Comparison of ENCODE assay signal across 19 mouse cellular contexts in the genomic region with DNA sequence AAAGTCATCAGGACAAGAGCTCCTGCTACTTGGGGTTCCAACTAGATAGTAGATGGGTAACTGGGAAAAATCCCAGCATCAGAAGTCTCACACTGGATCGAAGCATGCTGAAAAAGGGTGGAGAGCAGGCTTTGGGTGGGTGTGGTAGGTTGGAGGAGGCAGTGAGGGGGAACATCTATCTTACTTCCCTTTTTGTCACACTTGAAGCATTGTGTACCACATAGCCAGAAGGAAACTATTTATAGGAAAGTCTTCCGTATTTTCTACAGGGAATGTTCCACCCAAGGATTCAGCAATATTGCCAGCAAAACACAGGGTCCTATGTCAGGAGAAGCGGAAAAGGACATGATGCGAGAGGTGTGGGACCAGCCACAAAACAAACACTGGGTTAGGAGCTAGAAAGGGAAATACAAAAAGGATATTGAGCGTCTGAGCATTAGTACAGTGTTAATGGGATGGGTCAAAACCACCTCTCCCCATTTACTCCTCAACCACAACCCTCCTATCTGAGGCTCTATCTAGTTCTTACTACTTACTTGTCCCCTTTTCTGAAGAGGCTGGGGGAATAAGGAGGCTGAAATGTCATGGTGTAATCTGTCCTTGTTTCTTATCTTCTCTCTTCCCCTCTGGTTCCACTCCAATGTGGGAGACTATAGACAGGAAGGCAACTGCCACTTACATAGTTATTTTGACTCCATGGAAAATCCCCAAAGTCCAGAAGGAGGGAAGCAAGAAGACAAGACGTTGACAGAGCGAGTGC. TPM values are rescaled to one million over a fixed set of nuclear protein-coding genes. Genes with fewer than 3 reads are reported as not detected.
A peak's percentile ranks its signal among the peaks of the same experiment; 100 is the strongest.
DNase-seq lines count a peak whose midpoint lies in the region; ATAC-seq and TF ChIP-seq lines count a peak whose summit lies in the region.
"Had no signal": no experiment of that assay in that cellular context is flagged by ENCODE, and none has a peak within 500 bp of the region (broad histone marks: within the 10 kb centered on the region; RNA-seq: fewer than 3 reads in every experiment).

No protein-coding gene starts in this region.

- no peak for TF ChIP-seq CTCF in heart, postnatal 0 days (IDR thresholded peaks at IDR 0.05; ENCODE audit: low read depth)
- TF ChIP-seq CTCF in midbrain, postnatal 0 days (IDR thresholded peaks at IDR 0.05), result no peak

- H3K4me1 ChIP-seq in heart, postnatal 0 days (ENCODE audit: control insufficient read depth, insufficient read depth), result 0 out of 2 replicates have a peak, but pooled peaks cover 4% of the 10 kb centered on the region
- H3K4me1 ChIP-seq in heart, embryonic 10.5 days, result no peaks in the 10 kb centered on the region; the same call in 1 of the 2 replicates
- H3K4me1 ChIP-seq in midbrain, postnatal 0 days (ENCODE audit: insufficient read depth, low read length), result no peaks in the 10 kb centered on the region
- H3K4me1 ChIP-seq: embryonic facial prominence, embryonic 15.5 days; hindbrain, embryonic 12.5 days; intestine, embryonic 15.5 days; midbrain, embryonic 12.5 days had no signal

- no peak for TF ChIP-seq EP300 in heart, postnatal 0 days (IDR thresholded peaks at IDR 0.05; ENCODE audit: low read depth)

- no peaks in the 10 kb centered on the region for H3K36me3 ChIP-seq in heart, postnatal 0 days (replicated peaks; ENCODE audit: control insufficient read depth, insufficient read depth, low read length)
- no peaks in the 10 kb centered on the region for H3K36me3 ChIP-seq in heart, embryonic 10.5 days
- H3K36me3 ChIP-seq in midbrain, postnatal 0 days (ENCODE audit: insufficient read depth, low read length), result no peaks in the 10 kb centered on the region
- H3K36me3 ChIP-seq: embryonic facial prominence, embryonic 15.5 days; hindbrain, embryonic 12.5 days; intestine, embryonic 15.5 days; limb, embryonic 10.5 days; liver, embryonic 12.5 days; midbrain, embryonic 12.5 days had no signal

- DNase-seq in frontal cortex, postnatal 36 days (ENCODE audit: low spot score in 2 of 2), result no peak
- no peak for DNase-seq in heart, postnatal 0 days (ENCODE audit: low spot score)
- no peak for DNase-seq in heart, embryonic 10.5 days (ENCODE audit: low spot score)
- peak; percentile 19 for DNase-seq in A20 (ENCODE audit: low read depth, low spot score)
- DNase-seq in midbrain, postnatal 0 days (ENCODE audit: low spot score), result no peak
- no peak for DNase-seq in layer of hippocampus, adult 9-10 months (ENCODE audit: low spot score)
- DNase-seq: adrenal gland, postnatal 14 days; cerebellum, adult 9-11 months; embryo, embryonic 11 days; right cerebral cortex, postnatal 25 days; thymus, postnatal 4 days had no signal

- H3K27me3 ChIP-seq in heart, postnatal 0 days (ENCODE audit: control insufficient read depth, insufficient read depth, low read length), result no peaks in the 10 kb centered on the region
- peaks cover 29% of the 10 kb centered on the region; the same call in 1 of the 2 replicates for H3K27me3 ChIP-seq in heart, embryonic 10.5 days (ENCODE audit: insufficient read depth, poor library complexity, severe bottlenecking)
- H3K27me3 ChIP-seq in midbrain, postnatal 0 days (ENCODE audit: insufficient read depth, low read length), result peaks cover 16% of the 10 kb centered on the region; the same call in 1 of the 2 replicates

- no peak overlapping the region for H3K4me3 ChIP-seq in heart, postnatal 0 days (ENCODE audit: low read depth, low read length)
- H3K4me3 ChIP-seq in heart, embryonic 10.5 days, result no peak overlapping the region
- no peak overlapping the region for H3K4me3 ChIP-seq in midbrain, postnatal 0 days (ENCODE audit: low read depth, low read length)
- H3K4me3 ChIP-seq: embryonic facial prominence, embryonic 15.5 days; hindbrain, embryonic 12.5 days; intestine, embryonic 15.5 days; limb, embryonic 10.5 days; liver, embryonic 12.5 days; midbrain, embryonic 12.5 days had no signal

- peak overlapping the region; percentile 55 for H3K27ac ChIP-seq in heart, postnatal 0 days (ENCODE audit: low read depth)
- no peak overlapping the region; the same call in 1 of the 2 replicates for H3K27ac ChIP-seq in heart, embryonic 10.5 days
- no peak overlapping the region for H3K27ac ChIP-seq in midbrain, postnatal 0 days (ENCODE audit: low read depth, low read length)
- H3K27ac ChIP-seq: embryonic facial prominence, embryonic 15.5 days; hindbrain, embryonic 12.5 days; intestine, embryonic 15.5 days; limb, embryonic 10.5 days; liver, embryonic 12.5 days; midbrain, embryonic 12.5 days had no signal

- 55% methylated on average over 7 of the region's 7 CpGs for WGBS in heart, postnatal 0 days
- 61% methylated on average over 7 of the region's 7 CpGs for WGBS in heart, embryonic 10.5 days
- 83% methylated on average over 7 of the region's 7 CpGs for WGBS in midbrain, postnatal 0 days

- H3K4me2 ChIP-seq in heart, postnatal 0 days (ENCODE audit: low read depth, low read length), result no peak overlapping the region
- no peak overlapping the region for H3K4me2 ChIP-seq in midbrain, postnatal 0 days (ENCODE audit: low read depth, low read length, poor library complexity, severe bottlenecking)
- H3K4me2 ChIP-seq: embryonic facial prominence, embryonic 15.5 days; hindbrain, embryonic 12.5 days; intestine, embryonic 15.5 days; liver, embryonic 12.5 days; midbrain, embryonic 12.5 days had no signal

- H3K9ac ChIP-seq in heart, postnatal 0 days (replicated peaks; ENCODE audit: low read depth, low read length), result no peak overlapping the region
- no peak overlapping the region for H3K9ac ChIP-seq in midbrain, postnatal 0 days (replicated peaks; ENCODE audit: low read length, poor library complexity, severe bottlenecking)
- H3K9ac ChIP-seq: embryonic facial prominence, embryonic 15.5 days; hindbrain, embryonic 12.5 days; intestine, embryonic 15.5 days; liver, embryonic 12.5 days; midbrain, embryonic 12.5 days had no signal

- no peaks in the 10 kb centered on the region for H3K9me3 ChIP-seq in heart, postnatal 0 days (replicated peaks; ENCODE audit: control insufficient read depth, low read length)
- no peaks in the 10 kb centered on the region for H3K9me3 ChIP-seq in heart, embryonic 10.5 days
- no peaks in the 10 kb centered on the region for H3K9me3 ChIP-seq in midbrain, postnatal 0 days (ENCODE audit: low read length)
- H3K9me3 ChIP-seq: embryonic facial prominence, embryonic 15.5 days; hindbrain, embryonic 12.5 days; intestine, embryonic 15.5 days; limb, embryonic 10.5 days; liver, embryonic 12.5 days; midbrain, embryonic 12.5 days had no signal

- ATAC-seq in frontal cortex, adult (ENCODE audit: low TSS enrichment), result peak; percentile 56
- peak; percentile 43 for ATAC-seq in heart, postnatal 0 days (ENCODE audit: insufficient read depth, low read depth)
- peak; percentile 40 for ATAC-seq in common myeloid progenitor, adult 5-6 weeks (replicated peaks; ENCODE audit: low read depth, poor library complexity, severe bottlenecking)
- no peak for ATAC-seq in midbrain, postnatal 0 days (ENCODE audit: low FRiP score)
- ATAC-seq: intestine, embryonic 15.5 days; liver, embryonic 12.5 days had no signal

RNA-seq across cellular contexts. Expression of gene Tsc22d3, which starts 52.6 kb away (rescaled TPM):
- 187 and 240 TPM in 2 replicates for total RNA-seq in heart, postnatal 0 days (2014; rRNA removed; ENCODE audit: low replicate concordance)
- 165 and 172 TPM in 2 replicates for polyA plus RNA-seq in heart, postnatal 0 days (2015; fragmentation: Nextera tagmentation; extraction: Ambion mirVana)
- polyA plus RNA-seq in heart, embryonic 10.5 days (2016; fragmentation: Nextera tagmentation; extraction: Ambion mirVana), result 139 and 202 TPM in 2 replicates
- total RNA-seq in common myeloid progenitor, adult 5-6 weeks (2017), result 30.5 and 35.1 TPM in 2 replicates
- 104 and 116 TPM in 2 replicates for total RNA-seq in midbrain, postnatal 0 days (2014; rRNA removed)
- 105 and 115 TPM in 2 replicates for polyA plus RNA-seq in midbrain, postnatal 0 days (2015; fragmentation: Nextera tagmentation; extraction: Ambion mirVana)
